Mouse (Mus musculus) liver, embryonic 14.5 days (tissue): Measurements from ENCODE around the gene Clpp. TPM values are rescaled to one million over a fixed set of nuclear protein-coding genes. Genes with fewer than 3 reads are reported as not detected.

Experiments
- ATAC-seq: fragments of 200-750 bp; cut with Nextera tagmentation; 2 replicates; pipeline ENCODE4 v1.8.0; 2017; ENCODE audit warnings: moderate number of reproducible peaks, mild to moderate bottlenecking, moderate library complexity; ENCODE audit not compliant: insufficient read depth
- DNase-seq, 3 experiments: peaks; one replicate each; pipeline ENCODE4 v3.0.0-alpha.2; 2012 to 2013; ENCODE audit warnings: low read depth in 3 of 3, low spot score in 3 of 3
- H3K27ac ChIP-seq: fragments of 300-500 bp; sonication (generic); 2 replicates; pipeline ENCODE4 v1.5.1; 2014; ENCODE audit warnings: moderate library complexity, mild to moderate bottlenecking, control low read depth, inconsistent platforms
- H3K27me3 ChIP-seq: fragments of 300-500 bp; sonication (generic); 2 replicates; pipeline ENCODE4 v1.6.1; 2014; ENCODE audit warnings: mild to moderate bottlenecking, low read length, moderate library complexity; ENCODE audit not compliant: control insufficient read depth, insufficient read depth
- H3K36me3 ChIP-seq: fragments of 300-500 bp; sonication (generic); replicated peaks from 2 replicates; pipeline ENCODE4 v1.6.1; 2014; ENCODE audit warnings: low read depth; ENCODE audit not compliant: control insufficient read depth, insufficient read depth
- H3K4me1 ChIP-seq, 2 experiments: fragments of 200-500 bp in 1 of 2; fragments of 300-500 bp in 1 of 2; sonication (generic) in 1 of 2; replicated peaks; 2 replicates each; pipeline ENCODE4 v1.6.1; 2012 to 2014; ENCODE audit warnings: antibody characterized with exemption in 1 of 2, inconsistent platforms in 1 of 2, low read length in 1 of 2; ENCODE audit not compliant: control insufficient read depth in 2 of 2, insufficient read depth in 2 of 2
- H3K4me2 ChIP-seq: fragments of 300-500 bp; sonication (generic); 2 replicates; pipeline ENCODE4 v1.6.1; 2014; ENCODE audit warnings: low read depth, mild to moderate bottlenecking, control low read depth, moderate library complexity
- H3K4me3 ChIP-seq, 2 experiments: fragments of 200-500 bp in 1 of 2; fragments of 300-500 bp in 1 of 2; sonication (generic) in 1 of 2; 2 replicates each; pipeline ENCODE4 v1.5.1; 2012 to 2014; ENCODE audit warnings: low read depth in 2 of 2, low read length in 2 of 2, mild to moderate bottlenecking in 2 of 2, control low read depth in 1 of 2, inconsistent platforms in 1 of 2, moderate library complexity in 1 of 2; ENCODE audit not compliant: insufficient read depth in 1 of 2
- H3K9ac ChIP-seq: fragments of 300-500 bp; sonication (generic); replicated peaks from 2 replicates; pipeline ENCODE4 v1.6.1; 2014; ENCODE audit warnings: mild to moderate bottlenecking, control low read depth, moderate library complexity
- H3K9me3 ChIP-seq: fragments of 300-500 bp; sonication (generic); 2 replicates; pipeline ENCODE4 v1.6.1; 2016; ENCODE audit warnings: low read length, mixed read lengths; ENCODE audit not compliant: control insufficient read depth
- CTCF ChIP-seq: IDR thresholded peaks from 2 replicates; pipeline ENCODE4 v1.5.1; 2016; ENCODE audit warnings: antibody characterized with exemption, low read depth, control low read depth
- EP300 ChIP-seq: IDR thresholded peaks from 2 replicates; pipeline ENCODE4 v1.6.1; 2016; ENCODE audit warnings: antibody characterized with exemption, low read depth
- WGBS: fragments of 180-500 bp; shearing (Covaris S2); extraction: QIAGEN DNeasy Blood & Tissue Kit; methylation state at CpG from one replicate; pipeline ENCODE4 v1.1.7; 2014; ENCODE audit not compliant: insufficient replicate concordance; 5-methylcytosine and 5-hydroxymethylcytosine counted together
- polyA plus RNA-seq, 2 experiments: library from polyadenylated mRNA; depleted of rRNA in 1 of 2; stranded (reverse) in 1 of 2; unstranded in 1 of 2; fragments of >200 nt; fragmentation: Nextera tagmentation in 1 of 2; extraction: Ambion mirVana in 1 of 2; gene quantifications; 2 replicates each; pipeline versions ENCODE4 v1.2.1 to v1.2.3; 2012 to 2014

Gene Clpp
- polyA plus RNA-seq, 2 experiments, result 63.9 to 79.3 TPM

GRCm38 (mm10) chr17:57041554-57041953 is 51.4 kb downstream of the Clpp start, which contains the start of gene Slc25a41:
Slc25a41 (minus strand) TSS chr17:57041654.
- Histone ChIP-seq H3K27ac (no peak within 1 kb of the TSS), H3K4me3 (no peak within 1 kb of the TSS), H3K27me3 (no peaks in the 10 kb centered on the region), H3K36me3 (no peaks in the 10 kb centered on the region), H3K4me2 (no peak within 1 kb of the TSS), H3K9me3 (no peaks in the 10 kb centered on the region), H3K9ac (no peak within 1 kb of the TSS), H3K4me1 (no peaks in the 10 kb centered on the region)
- DNase-seq, result no peak
- WGBS, result 50% methylated on average over 8 of the region's 8 CpGs
- TF ChIP-seq EP300 (no peak), CTCF (no peak)
- ATAC-seq, result no peak

Other genes with a start within 250 kb of the Clpp start
- 1.0 and 1.6 TPM in 2 replicates for gene Nrtn, start 232.8 kb upstream of the Clpp start, polyA plus RNA-seq (2012; rRNA removed)
- 1.7 and 1.9 TPM in 2 replicates for gene Nrtn, start 232.8 kb upstream of the Clpp start, polyA plus RNA-seq (2014; fragmentation: Nextera tagmentation; extraction: Ambion mirVana)
- gene Dus3l, start 225.5 kb upstream of the Clpp start, polyA plus RNA-seq (2012; rRNA removed), result 18.1 and 19.3 TPM in 2 replicates
- gene Dus3l, start 225.5 kb upstream of the Clpp start, polyA plus RNA-seq (2014; fragmentation: Nextera tagmentation; extraction: Ambion mirVana), result 9.5 and 10.8 TPM in 2 replicates
- 1.2 and 1.3 TPM in 2 replicates for gene Prr22, start 220.1 kb upstream of the Clpp start, polyA plus RNA-seq (2012; rRNA removed)
- 0.40 and 0.52 TPM in 2 replicates for gene Prr22, start 220.1 kb upstream of the Clpp start, polyA plus RNA-seq (2014; fragmentation: Nextera tagmentation; extraction: Ambion mirVana)
- 10.7 and 12.6 TPM in 2 replicates for gene Rfx2, start 159.3 kb upstream of the Clpp start, polyA plus RNA-seq (2012; rRNA removed)
- 6.8 and 8.5 TPM in 2 replicates for gene Rfx2, start 159.3 kb upstream of the Clpp start, polyA plus RNA-seq (2014; fragmentation: Nextera tagmentation; extraction: Ambion mirVana)
- gene Acsbg2, start 115.9 kb upstream of the Clpp start, polyA plus RNA-seq (2012; rRNA removed), result not detected in 2 replicates
- not detected in 2 replicates for gene Acsbg2, start 115.9 kb upstream of the Clpp start, polyA plus RNA-seq (2014; fragmentation: Nextera tagmentation; extraction: Ambion mirVana)
- 0.02 TPM in 1 of 2 replicates, not detected in the other for gene 1700061G19Rik, start 114.8 kb upstream of the Clpp start, polyA plus RNA-seq (2012; rRNA removed)
- gene 1700061G19Rik, start 114.8 kb upstream of the Clpp start, polyA plus RNA-seq (2014; fragmentation: Nextera tagmentation; extraction: Ambion mirVana), result 0.05 TPM in 1 of 2 replicates, not detected in the other
- 12.0 and 13.7 TPM in 2 replicates for gene Mllt1, start 54.9 kb upstream of the Clpp start, polyA plus RNA-seq (2012; rRNA removed)
- 3.7 and 4.8 TPM in 2 replicates for gene Mllt1, start 54.9 kb upstream of the Clpp start, polyA plus RNA-seq (2014; fragmentation: Nextera tagmentation; extraction: Ambion mirVana)
- not detected in 2 replicates for gene Acer1, start 8.2 kb upstream of the Clpp start, polyA plus RNA-seq (2012; rRNA removed)
- not detected in 2 replicates for gene Acer1, start 8.2 kb upstream of the Clpp start, polyA plus RNA-seq (2014; fragmentation: Nextera tagmentation; extraction: Ambion mirVana)
- 12.0 and 12.1 TPM in 2 replicates for gene Alkbh7, start 7.0 kb downstream of the Clpp start, polyA plus RNA-seq (2012; rRNA removed)
- 15.4 and 19.4 TPM in 2 replicates for gene Alkbh7, start 7.0 kb downstream of the Clpp start, polyA plus RNA-seq (2014; fragmentation: Nextera tagmentation; extraction: Ambion mirVana)
- gene Pspn, start 9.7 kb downstream of the Clpp start, polyA plus RNA-seq (2012; rRNA removed), result not detected in 2 replicates
- not detected in 2 replicates for gene Pspn, start 9.7 kb downstream of the Clpp start, polyA plus RNA-seq (2014; fragmentation: Nextera tagmentation; extraction: Ambion mirVana)
- gene Gtf2f1, start 21.0 kb downstream of the Clpp start, polyA plus RNA-seq (2012; rRNA removed), result 31.6 and 56.5 TPM in 2 replicates
- 47.3 and 51.3 TPM in 2 replicates for gene Gtf2f1, start 21.0 kb downstream of the Clpp start, polyA plus RNA-seq (2014; fragmentation: Nextera tagmentation; extraction: Ambion mirVana)
- not detected in 2 replicates for gene Gm17949, start 21.2 kb downstream of the Clpp start, polyA plus RNA-seq (2012; rRNA removed)
- gene Gm17949, start 21.2 kb downstream of the Clpp start, polyA plus RNA-seq (2014; fragmentation: Nextera tagmentation; extraction: Ambion mirVana), result 0.15 TPM in 1 of 2 replicates, not detected in the other
- 33.6 and 35.6 TPM in 2 replicates for gene Khsrp, start 41.2 kb downstream of the Clpp start, polyA plus RNA-seq (2012; rRNA removed)
- 24.1 and 28.1 TPM in 2 replicates for gene Khsrp, start 41.2 kb downstream of the Clpp start, polyA plus RNA-seq (2014; fragmentation: Nextera tagmentation; extraction: Ambion mirVana)
- not detected in 2 replicates for gene Slc25a41, start 51.3 kb downstream of the Clpp start, polyA plus RNA-seq (2012; rRNA removed)
- gene Slc25a41, start 51.3 kb downstream of the Clpp start, polyA plus RNA-seq (2014; fragmentation: Nextera tagmentation; extraction: Ambion mirVana), result not detected in 2 replicates
- 4.4 and 5.5 TPM in 2 replicates for gene Crb3, start 68.8 kb downstream of the Clpp start, polyA plus RNA-seq (2012; rRNA removed)
- gene Crb3, start 68.8 kb downstream of the Clpp start, polyA plus RNA-seq (2014; fragmentation: Nextera tagmentation; extraction: Ambion mirVana), result 6.1 and 6.5 TPM in 2 replicates
- gene Slc25a23, start 69.6 kb downstream of the Clpp start, polyA plus RNA-seq (2012; rRNA removed), result 8.8 and 11.1 TPM in 2 replicates
- gene Slc25a23, start 69.6 kb downstream of the Clpp start, polyA plus RNA-seq (2014; fragmentation: Nextera tagmentation; extraction: Ambion mirVana), result 4.7 and 5.1 TPM in 2 replicates
- gene Dennd1c, start 88.2 kb downstream of the Clpp start, polyA plus RNA-seq (2012; rRNA removed), result 1.5 and 2.8 TPM in 2 replicates
- 0.78 and 0.89 TPM in 2 replicates for gene Dennd1c, start 88.2 kb downstream of the Clpp start, polyA plus RNA-seq (2014; fragmentation: Nextera tagmentation; extraction: Ambion mirVana)
- gene Tubb4a, start 97.5 kb downstream of the Clpp start, polyA plus RNA-seq (2012; rRNA removed), result 0.22 and 0.34 TPM in 2 replicates
- gene Tubb4a, start 97.5 kb downstream of the Clpp start, polyA plus RNA-seq (2014; fragmentation: Nextera tagmentation; extraction: Ambion mirVana), result 0.14 and 0.28 TPM in 2 replicates
- gene Tnfsf9, start 115.0 kb downstream of the Clpp start, polyA plus RNA-seq (2012; rRNA removed), result 0.46 and 0.50 TPM in 2 replicates
- gene Tnfsf9, start 115.0 kb downstream of the Clpp start, polyA plus RNA-seq (2014; fragmentation: Nextera tagmentation; extraction: Ambion mirVana), result 0.22 and 0.49 TPM in 2 replicates
- gene Cd70, start 159.5 kb downstream of the Clpp start, polyA plus RNA-seq (2012; rRNA removed), result not detected in 2 replicates
- not detected in 2 replicates for gene Cd70, start 159.5 kb downstream of the Clpp start, polyA plus RNA-seq (2014; fragmentation: Nextera tagmentation; extraction: Ambion mirVana)
- gene Tnfsf14, start 203.9 kb downstream of the Clpp start, polyA plus RNA-seq (2012; rRNA removed), result 1.5 and 1.9 TPM in 2 replicates
- gene Tnfsf14, start 203.9 kb downstream of the Clpp start, polyA plus RNA-seq (2014; fragmentation: Nextera tagmentation; extraction: Ambion mirVana), result 0.51 and 0.75 TPM in 2 replicates
- gene C3, start 237.8 kb downstream of the Clpp start, polyA plus RNA-seq (2012; rRNA removed), result 207 and 240 TPM in 2 replicates
- 200 and 205 TPM in 2 replicates for gene C3, start 237.8 kb downstream of the Clpp start, polyA plus RNA-seq (2014; fragmentation: Nextera tagmentation; extraction: Ambion mirVana)